Mouse (Mus musculus) inflammation-experienced regulatory T-cells, adult 6 months (primary cell): Measurements from ENCODE around the gene Olfr301. TPM values are rescaled to one million over a fixed set of nuclear protein-coding genes. Genes with fewer than 3 reads are reported as not detected.

Experiments used
- ATAC-seq: one replicate; pipeline ENCODE4 v1.8.0; 2017
- polyA plus RNA-seq, 3 experiments: library from polyadenylated mRNA; unstranded; fragments of 100-300 nt; shearing (Covaris generic); gene quantifications; one replicate each; pipeline ENCODE4 v1.2.1; 2017

Olfr301 gene
- polyA plus RNA-seq, result not detected

GRCm38 (mm10) chr7:86403546-86403945 is at the start of gene Olfr301:
Gene Olfr301 (plus strand): TSS chr7:86403846.
- ATAC-seq, result no peak

- ATAC-seq, result no peak
Observed at GRCm38 (mm10) chr7:86366828-86367227, 36.8 kb upstream of the Olfr301 start, which contains the start of gene Olfr305. Gene Olfr305 (minus strand): TSS chr7:86366928.

GRCm38 (mm10) chr7:86385769-86386168 is 17.9 kb upstream of the Olfr301 start:
- no peak for ATAC-seq

- no peak for ATAC-seq
Observed at GRCm38 (mm10) chr7:86386558-86386957, 17.1 kb upstream of the Olfr301 start, which contains the start of gene Olfr304. Gene Olfr304 (minus strand): TSS chr7:86386658.

GRCm38 (mm10) chr7:86397689-86398088 is 6.0 kb upstream of the Olfr301 start, which contains the start of gene Olfr303:
Gene Olfr303 (minus strand): TSS chr7:86397789.
- ATAC-seq, result no peak

GRCm38 (mm10) chr7:86459621-86460020 is 56.0 kb downstream of the Olfr301 start, which contains the start of gene Olfr299:
Gene Olfr299 (plus strand): TSS chr7:86459921.
- no peak for ATAC-seq

Other genes starting within 250 kb of the Olfr301 start
- gene Vmn2r75, start 232.1 kb upstream of the Olfr301 start, polyA plus RNA-seq, result not detected
- under 1 TPM in 1 of 3 experiments, not detected in 2; 0.04 TPM for gene Vmn2r76, start 157.5 kb upstream of the Olfr301 start, polyA plus RNA-seq
- gene Olfr310, start 126.7 kb upstream of the Olfr301 start, polyA plus RNA-seq, result not detected
- not detected for gene Olfr309, start 90.1 kb upstream of the Olfr301 start, polyA plus RNA-seq
- not detected for gene Olfr308, start 78.2 kb upstream of the Olfr301 start, polyA plus RNA-seq
- under 1 TPM in 1 of 3 experiments, not detected in 2; 0.07 TPM for gene Olfr307, start 66.3 kb upstream of the Olfr301 start, polyA plus RNA-seq
- gene Olfr305, start 36.9 kb upstream of the Olfr301 start, polyA plus RNA-seq, result not detected
- not detected for gene Olfr304, start 17.2 kb upstream of the Olfr301 start, polyA plus RNA-seq
- not detected for gene Olfr303, start 6.1 kb upstream of the Olfr301 start, polyA plus RNA-seq
- gene Olfr299, start 56.1 kb downstream of the Olfr301 start, polyA plus RNA-seq, result not detected
- not detected for gene Olfr298, start 88.6 kb downstream of the Olfr301 start, polyA plus RNA-seq
- not detected for gene Olfr297, start 116.1 kb downstream of the Olfr301 start, polyA plus RNA-seq
- gene Olfr295, start 180.0 kb downstream of the Olfr301 start, polyA plus RNA-seq, result not detected
- gene Olfr294, start 212.8 kb downstream of the Olfr301 start, polyA plus RNA-seq, result not detected
- not detected for gene Olfr293, start 245.2 kb downstream of the Olfr301 start, polyA plus RNA-seq